Mouse (Mus musculus) heart, adult 2 months (tissue): ENCODE results near the gene Ccdc85b. TPM values are rescaled to one million over a fixed set of nuclear protein-coding genes. Genes with fewer than 3 reads are reported as not detected.

Experiments used
- DNase-seq, 2 experiments: peaks; one replicate each; pipeline ENCODE4 v3.0.0; 2021
- H3K27ac ChIP-seq: fragments of 200-600 bp; 2 replicates; pipeline ENCODE4 v1.8.1; 2022
- H3K27me3 ChIP-seq: fragments of 200-500 bp; 2 replicates; pipeline ENCODE4 v1.6.1; 2012; ENCODE audit warnings: mild to moderate bottlenecking, low read length, inconsistent platforms, mixed read lengths; ENCODE audit not compliant: control insufficient read depth, insufficient read depth
- H3K36me3 ChIP-seq: fragments of 200-500 bp; 2 replicates; pipeline ENCODE4 v1.6.1; 2012; ENCODE audit warnings: low read length, inconsistent platforms; ENCODE audit not compliant: control insufficient read depth, insufficient read depth
- H3K4me1 ChIP-seq: fragments of 200-500 bp; 2 replicates; pipeline ENCODE4 v1.6.1; 2011; ENCODE audit warnings: low read length; ENCODE audit not compliant: control insufficient read depth, insufficient read depth
- H3K4me3 ChIP-seq: fragments of 200-600 bp; 2 replicates; pipeline ENCODE4 v1.8.1; 2022
- H3K79me2 ChIP-seq: fragments of 200-500 bp; replicated peaks from 2 replicates; pipeline ENCODE4 v1.6.1; 2012; ENCODE audit warnings: mild to moderate bottlenecking, inconsistent platforms, low read length, moderate library complexity, mixed read lengths; ENCODE audit not compliant: control insufficient read depth, insufficient read depth
- H3K9ac ChIP-seq: fragments of 200-500 bp; 2 replicates; pipeline ENCODE4 v1.6.1; 2012; ENCODE audit warnings: low read depth, mild to moderate bottlenecking, control low read depth, inconsistent platforms, low read length, mixed read lengths
- CTCF ChIP-seq: fragments of 200-600 bp; IDR thresholded peaks from 2 replicates; pipeline ENCODE4 v1.8.1; 2022; ENCODE audit warnings: antibody characterized with exemption, mild to moderate bottlenecking, moderate library complexity
- EP300 ChIP-seq: fragments of 200-500 bp; IDR thresholded peaks from 2 replicates; pipeline ENCODE4 v1.6.1; 2011; ENCODE audit warnings: low read depth, low read length, control low read depth; ENCODE audit not compliant: insufficient read depth
- POLR2A ChIP-seq: fragments of 200-500 bp; IDR thresholded peaks from 2 replicates; pipeline ENCODE4 v1.6.1; 2011; ENCODE audit warnings: mild to moderate bottlenecking, low read depth, low read length, control low read depth; ENCODE audit not compliant: insufficient read depth
- WGBS: fragments of 180-500 bp; shearing (Covaris S2); methylation state at CpG from one replicate; pipeline ENCODE4 v1.1.7; 2018; 5-methylcytosine and 5-hydroxymethylcytosine counted together
- intact Hi-C: fragments of 180-260 bp; cut with DNase I; formaldehyde crosslinking; loops from one replicate; pipeline ENCODE4 v1.15.1; 2025
- polyA plus RNA-seq: library from polyadenylated mRNA; depleted of rRNA; stranded (reverse); fragments of >200 nt; gene quantifications from 2 replicates; pipeline ENCODE4 v1.2.3, GENCODE M21; 2012
- total RNA-seq, 2 experiments: library from RNA; stranded (reverse); gene quantifications; 2 replicates each; pipeline ENCODE4 v1.2.3; 2021

Ccdc85b gene
- total and polyA plus RNA-seq, 3 experiments = 6.1 to 9.7 (median 6.3) TPM

DNA sequence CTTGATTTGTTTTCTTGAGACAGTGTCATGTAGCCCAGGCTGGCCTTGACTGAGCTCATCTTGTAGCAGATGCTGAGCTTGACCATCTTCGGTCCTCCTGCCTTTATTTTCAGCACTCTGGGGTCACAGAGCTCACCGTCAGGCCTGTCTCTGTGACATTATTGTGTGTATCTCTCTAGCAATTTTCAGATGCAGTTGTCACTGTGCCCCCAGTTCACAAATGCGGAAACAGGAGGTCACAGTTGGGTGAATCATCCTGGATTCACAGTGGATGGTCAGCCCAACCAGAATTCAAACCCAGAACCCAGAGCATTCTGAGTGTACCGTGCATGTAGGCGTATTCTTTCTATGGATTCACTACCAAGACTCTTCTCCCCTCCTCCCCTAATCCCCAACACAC, 11.9 kb downstream of the Ccdc85b start:
- intact Hi-C loops = no loop called here
- H3K9ac ChIP-seq = no peak overlapping the region
- peaks cover 2% of the 10 kb centered on the region for H3K4me1 ChIP-seq
- H3K27me3 ChIP-seq = peaks cover 6% of the 10 kb centered on the region; the same call in 1 of the 2 replicates
- no peaks in the 10 kb centered on the region for H3K36me3 ChIP-seq
- H3K79me2 ChIP-seq = no peaks in the 10 kb centered on the region
- H3K27ac ChIP-seq = no peak overlapping the region
- 91% methylated on average over 5 of the region's 5 CpGs for WGBS
- DNase-seq = no peak
- TF ChIP-seq POLR2A (no peak), CTCF (no peak), EP300 (no peak)
- no peak overlapping the region for H3K4me3 ChIP-seq

GRCm38 (mm10) chr19:5444954-5445353, 12.7 kb downstream of the Ccdc85b start:
- Histone ChIP-seq H3K36me3 (no peaks in the 10 kb centered on the region), H3K4me3 (no peak overlapping the region), H3K9ac (no peak overlapping the region), H3K27me3 (peaks cover 6% of the 10 kb centered on the region; the same call in 1 of the 2 replicates), H3K4me1 (peaks cover 2% of the 10 kb centered on the region), H3K27ac (no peak overlapping the region), H3K79me2 (no peaks in the 10 kb centered on the region)
- TF ChIP-seq CTCF = no peak
- TF ChIP-seq EP300 = no peak
- no peak for TF ChIP-seq POLR2A
- intact Hi-C loops = no loop called here
- 47% methylated on average over 7 of the region's 7 CpGs for WGBS
- DNase-seq = no peak

DNA sequence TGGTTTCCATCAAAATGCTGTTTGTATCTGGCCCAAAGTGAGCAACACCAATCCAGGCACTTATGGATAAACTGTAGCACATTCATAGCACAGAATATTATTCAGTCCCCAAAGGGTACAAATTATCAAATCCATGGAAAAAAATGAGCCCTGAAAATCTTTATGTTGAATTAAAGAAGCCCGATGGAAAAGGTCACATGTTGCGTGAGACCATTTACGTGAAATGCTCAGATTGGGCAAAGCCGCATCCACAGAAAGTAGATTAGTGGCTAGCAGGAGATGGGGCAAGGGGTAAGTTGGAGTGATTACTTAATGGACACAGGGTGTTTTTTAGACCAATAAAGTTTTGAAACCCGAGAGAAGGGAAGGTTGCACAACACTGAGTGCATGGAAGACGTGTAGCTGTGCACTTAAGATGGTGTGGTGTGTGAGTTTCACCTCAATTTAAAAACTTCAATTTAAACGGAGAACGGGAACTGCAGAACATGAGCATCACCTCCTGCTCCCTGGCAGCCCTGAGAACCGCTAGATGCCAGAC, 13.3 kb downstream of the Ccdc85b start:
- H3K27me3 ChIP-seq = peaks cover 6% of the 10 kb centered on the region; the same call in 1 of the 2 replicates
- H3K27ac ChIP-seq = no peak overlapping the region
- peaks cover 2% of the 10 kb centered on the region for H3K4me1 ChIP-seq
- no peak overlapping the region for H3K4me3 ChIP-seq
- intact Hi-C loops = no loop called here
- no peaks in the 10 kb centered on the region for H3K36me3 ChIP-seq
- WGBS = 70% methylated on average over 9 of the region's 9 CpGs
- no peaks in the 10 kb centered on the region for H3K79me2 ChIP-seq
- no peak for TF ChIP-seq EP300
- no peak for DNase-seq
- no peak overlapping the region for H3K9ac ChIP-seq

DNA sequence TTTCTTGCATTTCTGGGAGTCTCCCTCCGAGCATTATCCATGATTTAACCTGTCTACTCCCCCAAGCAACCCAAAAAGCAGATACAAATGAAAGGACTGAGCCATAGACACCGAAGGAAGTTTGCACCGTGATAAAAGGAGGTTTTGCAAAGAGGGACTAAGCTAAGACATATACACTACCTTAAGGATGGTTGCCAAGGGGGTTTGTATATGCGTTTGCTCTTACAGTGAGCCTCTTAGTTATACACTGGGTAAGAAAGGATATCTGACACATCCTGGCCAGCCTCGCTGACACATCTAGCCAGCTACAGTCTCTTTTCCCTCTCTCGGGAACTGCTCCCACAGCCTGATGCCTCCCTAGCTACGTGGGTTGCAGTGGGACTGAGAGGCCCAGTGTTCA, 23.7 kb downstream of the Ccdc85b start:
- no peak overlapping the region for H3K9ac ChIP-seq

DNA sequence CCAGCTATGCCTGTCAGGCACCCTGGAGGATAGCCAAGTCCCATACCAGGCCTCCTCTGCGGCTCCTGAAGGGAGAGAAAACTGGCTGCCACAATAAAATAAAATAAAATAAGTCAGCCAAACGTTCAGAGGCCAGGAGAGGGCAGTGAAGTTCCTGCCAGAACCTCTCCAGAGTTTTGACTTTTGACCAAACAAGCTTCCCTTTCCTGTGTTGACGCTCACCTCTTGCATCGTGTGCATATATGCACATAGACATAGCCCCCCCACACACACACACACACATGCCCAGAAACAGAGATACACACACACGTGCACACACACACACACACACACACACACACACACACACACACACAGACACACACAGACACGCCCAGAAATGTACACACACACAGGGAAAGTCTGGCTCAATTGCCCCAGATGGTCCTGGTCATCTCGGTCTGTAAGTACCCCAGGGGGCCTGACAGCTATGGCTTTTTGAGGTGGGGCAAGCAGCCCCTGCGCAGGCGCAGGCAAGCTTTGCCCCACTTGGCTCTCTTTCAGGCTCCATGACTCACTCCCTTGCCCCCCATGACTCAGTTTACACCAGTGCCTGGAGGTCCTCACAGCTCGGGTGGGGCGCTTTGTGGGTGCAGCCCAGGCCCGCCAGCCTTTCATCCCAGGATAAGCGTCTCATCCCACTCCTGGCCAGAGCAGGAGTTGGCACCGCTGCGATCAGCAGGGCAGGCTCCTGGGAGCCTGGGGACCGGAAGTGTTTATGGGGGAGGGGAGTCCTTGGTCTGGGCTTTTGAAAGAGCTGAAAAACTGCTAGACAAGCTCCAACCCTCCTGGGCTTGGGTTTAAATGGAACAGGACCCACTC, 24.5 kb downstream of the Ccdc85b start:
- Histone ChIP-seq H3K36me3 (no peaks in the 10 kb centered on the region), H3K9ac (peak overlapping the region; percentile 50), H3K27ac (peak overlapping the region; percentile 63), H3K79me2 (no peaks in the 10 kb centered on the region), H3K4me3 (peak overlapping the region; percentile 48), H3K27me3 (no peaks in the 10 kb centered on the region), H3K4me1 (peaks cover 7% of the 10 kb centered on the region)
- TF ChIP-seq EP300 (peak; percentile 55; the same call in 1 of the 2 replicates), POLR2A (no peak), CTCF (peak; percentile 74)
- WGBS = 3% methylated on average over 16 of the region's 16 CpGs
- intact Hi-C loops = loop anchor here (2.0 kb wide), 2 partner anchors 22 to 54 kb away; no protein-coding TSS in a partner anchor
- peak; percentile 70 to 71 for DNase-seq

More for the DNA sequence above, 23.7 kb downstream of the Ccdc85b start:
- Histone ChIP-seq H3K4me3 (no peak overlapping the region), H3K4me1 (peaks cover 7% of the 10 kb centered on the region), H3K27ac (peak overlapping the region; percentile 63), H3K36me3 (no peaks in the 10 kb centered on the region), H3K27me3 (no peaks in the 10 kb centered on the region), H3K79me2 (no peaks in the 10 kb centered on the region)
- 36% methylated on average over 7 of the region's 7 CpGs for whole genome bisulfite sequencing
- TF ChIP-seq CTCF = no peak
- TF ChIP-seq POLR2A = no peak
- no peak for DNase-seq
- intact Hi-C loops = loop anchor here (2.0 kb wide), 2 partner anchors 21 to 53 kb away; no protein-coding TSS in a partner anchor

GRCm38 (mm10) chr19:5431911-5432464, 25.7 kb downstream of the Ccdc85b start:
- TF ChIP-seq POLR2A = no peak
- TF ChIP-seq CTCF = no peak
- no peak for TF ChIP-seq EP300
- H3K4me1 ChIP-seq = peaks cover 8% of the 10 kb centered on the region
- H3K27ac ChIP-seq = no peak overlapping the region; the same call in 1 of the 2 replicates
- 78% methylated on average over 4 of the region's 4 CpGs for WGBS
- no peaks in the 10 kb centered on the region for H3K79me2 ChIP-seq
- no peak overlapping the region for H3K9ac ChIP-seq
- intact Hi-C loops = loop anchor here (2.0 kb wide), 2 partner anchors 23 to 55 kb away; no protein-coding TSS in a partner anchor
- no peaks in the 10 kb centered on the region for H3K27me3 ChIP-seq
- H3K4me3 ChIP-seq = no peak overlapping the region
- DNase-seq = peak; percentile 33 to 53
- no peaks in the 10 kb centered on the region; the same call in 1 of the 2 replicates for H3K36me3 ChIP-seq
